Mouse (Mus musculus): Measurements from ENCODE around the gene Mtss1l.

The Mtss1l gene

GRCm38 (mm10) chr8:110738591-110739195 is 17.4 kb downstream of the Mtss1l start:
- WGBS: 80% methylated on average over 35 of the region's 35 CpGs

GRCm38 (mm10) chr8:110740629-110741175 is 19.4 kb downstream of the Mtss1l start:
- 68% methylated on average over 5 of the region's 5 CpGs for WGBS

- 62% methylated on average over 15 of the region's 15 CpGs for WGBS
These were observed 20.7 kb downstream of the Mtss1l start for GRCm38 (mm10) chr8:110741816-110742451.

- WGBS: 81% methylated on average over 5 of the region's 5 CpGs
These were observed 21.2 kb downstream of the Mtss1l start for GRCm38 (mm10) chr8:110742452-110742818.

- WGBS: 92% methylated on average over 10 of the region's 10 CpGs
These were observed 23.9 kb downstream of the Mtss1l start for GRCm38 (mm10) chr8:110745162-110745561.

GRCm38 (mm10) chr8:110746661-110747060 is 25.4 kb downstream of the Mtss1l start:
- 72% methylated on average over 9 of the region's 9 CpGs for WGBS

GRCm38 (mm10) chr8:110749500-110750170 is 28.4 kb downstream of the Mtss1l start:
- WGBS: 61% methylated on average over 10 of the region's 10 CpGs

GRCm38 (mm10) chr8:110750269-110750668 is 29.0 kb downstream of the Mtss1l start:
- 32% methylated on average over 13 of the region's 13 CpGs for WGBS

- 60% methylated on average over 5 of the region's 5 CpGs for WGBS
These were observed 30.2 kb downstream of the Mtss1l start for GRCm38 (mm10) chr8:110751490-110751889.

- WGBS: 28% methylated on average over 4 of the region's 4 CpGs
These were observed 33.4 kb downstream of the Mtss1l start for GRCm38 (mm10) chr8:110754713-110755112.

- WGBS: 32% methylated on average over 15 of the region's 15 CpGs
These were observed 34.4 kb downstream of the Mtss1l start for GRCm38 (mm10) chr8:110755511-110756170.

GRCm38 (mm10) chr8:110756196-110756595 is 34.9 kb downstream of the Mtss1l start:
- 60% methylated on average over 5 of the region's 5 CpGs for WGBS

- WGBS: 68% methylated on average over 7 of the region's 7 CpGs
These were observed 39.1 kb downstream of the Mtss1l start for GRCm38 (mm10) chr8:110760280-110760940.

GRCm38 (mm10) chr8:110761185-110761584 is 39.9 kb downstream of the Mtss1l start:
- WGBS: 37% methylated on average over 5 of the region's 5 CpGs

GRCm38 (mm10) chr8:110761988-110762387 is 40.7 kb downstream of the Mtss1l start:
- 74% methylated on average over 6 of the region's 6 CpGs for WGBS

GRCm38 (mm10) chr8:110764671-110765070 is 43.4 kb downstream of the Mtss1l start:
- 56% methylated on average over 3 of the region's 3 CpGs for WGBS

GRCm38 (mm10) chr8:110767261-110767660 is 46.0 kb downstream of the Mtss1l start:
- WGBS: 76% methylated on average over 6 of the region's 6 CpGs

- WGBS: 27% methylated on average over 7 of the region's 7 CpGs
These were observed 51.2 kb downstream of the Mtss1l start for GRCm38 (mm10) chr8:110772452-110772851.

GRCm38 (mm10) chr8:110774047-110774446 is 52.8 kb downstream of the Mtss1l start:
- 92% methylated on average over 3 of the region's 3 CpGs for WGBS

- 83% methylated on average over 6 of the region's 6 CpGs for WGBS
These were observed 53.4 kb downstream of the Mtss1l start for GRCm38 (mm10) chr8:110774725-110775124.

- WGBS: 73% methylated on average over 8 of the region's 8 CpGs
These were observed 54.0 kb downstream of the Mtss1l start for GRCm38 (mm10) chr8:110775316-110775715.

GRCm38 (mm10) chr8:110775721-110776120 is 54.4 kb downstream of the Mtss1l start:
- 42% methylated on average over 3 of the region's 3 CpGs for WGBS
